Mouse (Mus musculus) megakaryocyte, embryonic 14.5 days (primary cell): ENCODE data around the gene Glis2.

Source experiments
- FLI1 ChIP-seq: IDR thresholded peaks from 2 replicates; pipeline ENCODE4 v1.6.1; 2012; ENCODE audit warnings: low read length, inconsistent platforms, mixed read lengths
- GATA1 ChIP-seq: IDR thresholded peaks from 3 replicates; pipeline ENCODE4 v1.6.1; 2012; ENCODE audit warnings: mixed read lengths, low read length, inconsistent platforms, borderline replicate concordance

- TF ChIP-seq GATA1 (no peak), FLI1 (no peak)
Measured at GRCm38 (mm10) chr16:4639831-4640237, 45.3 kb downstream of the Glis2 start, which contains the start of the genes Vasn and Dnaja3.
